Mouse (Mus musculus) cerebellum, adult 9-10 months (tissue): ENCODE results near the gene Rab31.

ENCODE experiments used
- DNase-seq: peaks from one replicate; pipeline ENCODE4 v3.0.0; 2022

The Rab31 gene

GRCm38 (mm10) chr17:65613463-65614412, 158.8 kb downstream of the Rab31 start, which contains the start of gene Vapa:
TSS of gene Vapa (minus strand) at chr17:65613555.
- peak; percentile 98 for DNase-seq

DNA sequence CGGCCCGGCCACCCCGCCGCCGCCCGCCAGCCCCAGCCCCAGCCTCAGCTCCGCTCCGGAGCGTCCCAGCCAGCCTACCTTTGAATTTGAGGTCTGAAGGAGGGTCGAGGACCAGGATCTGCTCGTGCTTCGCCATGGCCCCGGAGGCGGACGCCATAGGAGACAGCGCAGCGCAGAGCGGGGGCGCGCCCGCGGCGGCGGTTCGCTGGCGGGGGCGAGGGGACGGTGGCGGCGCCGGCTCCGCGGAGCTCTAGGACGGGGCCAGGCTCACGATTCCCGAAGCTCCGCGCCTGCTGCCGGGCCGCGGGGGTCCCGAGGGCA, 159.4 kb downstream of the Rab31 start:
- DNase-seq: no peak

GRCm38 (mm10) chr17:65612391-65613141, 160.0 kb downstream of the Rab31 start:
- DNase-seq: peak; percentile 66

- no peak for DNase-seq
These were observed 160.8 kb downstream of the Rab31 start for GRCm38 (mm10) chr17:65611721-65612120.

DNA sequence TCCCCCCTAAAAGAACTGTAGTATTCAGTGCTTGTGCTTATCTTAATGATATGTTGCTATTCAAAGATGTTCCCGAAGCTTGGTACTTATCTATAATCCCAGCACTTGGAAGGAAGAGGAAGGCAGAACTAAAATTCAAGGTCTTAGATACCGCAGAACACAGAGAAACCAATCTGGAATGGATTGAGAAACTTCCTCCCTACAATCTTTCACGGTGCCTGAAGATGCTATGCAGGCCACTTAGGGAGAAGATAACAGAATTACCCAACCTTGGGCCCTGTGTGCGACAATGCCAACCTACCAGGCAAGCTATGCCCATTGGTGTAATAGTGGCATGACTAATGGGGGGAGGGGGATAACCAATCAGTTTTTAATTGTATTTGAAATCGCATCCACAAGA, 163.8 kb downstream of the Rab31 start:
- DNase-seq: no peak

- DNase-seq: no peak
These were observed 164.3 kb downstream of the Rab31 start for GRCm38 (mm10) chr17:65608312-65608687.

DNA sequence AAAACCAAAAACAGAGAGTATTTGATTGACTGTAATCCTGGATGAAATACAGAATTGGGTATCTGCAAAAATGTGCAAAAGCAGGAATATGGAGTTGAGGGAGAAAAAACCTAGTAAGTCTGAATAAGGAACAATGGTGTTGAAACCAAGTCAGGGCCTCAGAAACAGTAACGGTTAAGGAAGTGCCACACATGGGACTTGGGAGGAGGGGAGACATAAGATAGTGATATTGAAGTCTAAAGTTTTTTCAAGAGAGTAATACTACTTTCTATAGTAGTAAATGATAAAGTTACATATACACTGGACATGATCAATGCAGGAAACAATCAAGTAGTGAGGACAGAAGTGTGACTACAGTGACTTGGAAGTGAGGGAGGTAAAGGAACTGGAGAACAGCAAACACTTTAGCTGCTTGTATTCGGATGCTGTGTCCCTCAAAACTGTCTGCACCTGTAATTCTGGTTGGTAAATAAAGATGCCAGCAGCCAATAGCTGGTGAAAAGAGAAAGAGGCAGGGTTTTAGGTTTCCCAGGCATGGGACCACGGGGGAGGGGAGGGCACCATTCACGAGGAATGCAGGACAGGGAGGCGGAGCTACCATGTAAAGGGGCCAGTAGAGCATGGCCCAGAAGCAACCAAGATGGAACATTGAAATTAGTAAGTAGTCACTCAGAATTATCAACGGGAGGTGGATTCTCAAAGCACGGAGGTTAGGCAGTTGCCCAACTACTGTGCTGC, 164.8 kb downstream of the Rab31 start:
- no peak for DNase-seq

- no peak for DNase-seq
These were observed 166.5 kb downstream of the Rab31 start for GRCm38 (mm10) chr17:65606014-65606413.

- DNase-seq: no peak
These were observed 167.7 kb downstream of the Rab31 start for GRCm38 (mm10) chr17:65604892-65605291.

DNA sequence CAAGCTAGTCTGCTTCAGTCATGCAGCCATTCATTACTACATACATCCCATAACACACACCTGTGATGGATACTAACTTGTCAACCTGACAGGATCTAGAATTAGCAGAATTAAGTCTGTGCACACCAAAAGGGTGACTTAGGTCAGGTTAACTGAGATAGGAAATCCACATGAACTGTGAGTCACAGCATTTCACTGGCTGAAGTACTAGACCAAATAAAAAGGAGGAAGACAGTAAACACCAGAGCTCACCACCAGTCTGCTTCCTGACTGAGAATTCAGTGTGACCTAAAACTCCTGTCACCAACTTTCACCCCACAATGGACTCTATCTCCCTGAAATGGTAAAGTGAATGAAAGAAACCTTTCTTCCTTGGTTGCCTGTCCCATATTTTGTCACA, 168.2 kb downstream of the Rab31 start:
- DNase-seq: no peak
